Mouse (Mus musculus): ENCODE measurements at regions not wholly inside any gene's neighbourhood (a gene's known extent, or its start where the extent isn't known, plus 50 kb on each side); places are given as distances from the start of the nearest gene placed in this dataset.

- CTCF ChIA-PET: no interaction called here
- TF ChIP-seq CTCF (IDR thresholded peaks at IDR 0.05): no peak
- ATAC-seq (no peak), DNase-seq (ENCODE audit: low read depth, low spot score) (no peak)
- in situ Hi-C loops (cut with MboI; ENCODE audit: low pct_unique_long_range_greater_than_20kb): no loop called here
- H3K27me3 ChIP-seq: no peaks in the 10 kb centered on the region
- POLR2A ChIA-PET: no interaction called here
Measured at GRCm38 (mm10) chr2:143207191-143207590, 128.9 kb downstream of the Otor start.

- in situ Hi-C loops (cut with MboI; ENCODE audit: low pct_unique_long_range_greater_than_20kb): no loop called here
- H3K27me3 ChIP-seq: no peaks in the 10 kb centered on the region
- ATAC-seq (no peak), DNase-seq (ENCODE audit: low read depth, low spot score) (no peak)
- ChIA-PET CTCF (no interaction called here), POLR2A (no interaction called here)
- no peak for TF ChIP-seq CTCF (IDR thresholded peaks at IDR 0.05)
Measured at GRCm38 (mm10) chr2:143217251-143217650, 139.0 kb downstream of the Otor start.

GRCm38 (mm10) chr2:143217760-143218358 is 139.6 kb downstream of the Otor start:
- in situ Hi-C loops (cut with MboI; ENCODE audit: low pct_unique_long_range_greater_than_20kb): no loop called here
- H3K27me3 ChIP-seq: no peaks in the 10 kb centered on the region
- CTCF ChIA-PET: no interaction called here
- no peak for TF ChIP-seq CTCF (IDR thresholded peaks at IDR 0.05)
- POLR2A ChIA-PET: no interaction called here
- DNase-seq (ENCODE audit: low read depth, low spot score): no peak
- ATAC-seq: no peak

- DNase-seq (ENCODE audit: low read depth, low spot score): no peak
- ChIA-PET POLR2A (no interaction called here), CTCF (no interaction called here)
- TF ChIP-seq CTCF (IDR thresholded peaks at IDR 0.05): no peak
- H3K27me3 ChIP-seq: no peaks in the 10 kb centered on the region
- ATAC-seq: no peak
- in situ Hi-C loops (cut with MboI; ENCODE audit: low pct_unique_long_range_greater_than_20kb): no loop called here
Measured at GRCm38 (mm10) chr2:143222326-143222725, 144.1 kb downstream of the Otor start.

- no peak for DNase-seq (ENCODE audit: low read depth, low spot score)
- ChIA-PET CTCF (no interaction called here), POLR2A (no interaction called here)
- in situ Hi-C loops (cut with MboI; ENCODE audit: low pct_unique_long_range_greater_than_20kb): no loop called here
- H3K27me3 ChIP-seq: no peaks in the 10 kb centered on the region
- ATAC-seq: no peak
- no peak for TF ChIP-seq CTCF (IDR thresholded peaks at IDR 0.05)
Measured at GRCm38 (mm10) chr2:143224410-143225130, 146.3 kb downstream of the Otor start.

GRCm38 (mm10) chr2:143233795-143234194 is 155.5 kb downstream of the Otor start:
- POLR2A ChIA-PET: no interaction called here
- peaks cover 3% of the 10 kb centered on the region for H3K27me3 ChIP-seq
- CTCF ChIA-PET: no interaction called here
- DNase-seq (ENCODE audit: low read depth, low spot score) (no peak), ATAC-seq (no peak)
- in situ Hi-C loops (cut with MboI; ENCODE audit: low pct_unique_long_range_greater_than_20kb): no loop called here
- no peak for TF ChIP-seq CTCF (IDR thresholded peaks at IDR 0.05)

- in situ Hi-C loops (cut with MboI; ENCODE audit: low pct_unique_long_range_greater_than_20kb): no loop called here
- H3K27me3 ChIP-seq: no peaks in the 10 kb centered on the region
- TF ChIP-seq CTCF (IDR thresholded peaks at IDR 0.05): no peak
- no peak for ATAC-seq
- ChIA-PET CTCF (no interaction called here), POLR2A (no interaction called here)
- no peak for DNase-seq (ENCODE audit: low read depth, low spot score)
Measured at GRCm38 (mm10) chr2:143240274-143240673, 162.0 kb downstream of the Otor start.

GRCm38 (mm10) chr2:143243741-143244140 is 165.5 kb downstream of the Otor start:
- no peak for ATAC-seq
- no peak for TF ChIP-seq CTCF (IDR thresholded peaks at IDR 0.05)
- in situ Hi-C loops (cut with MboI; ENCODE audit: low pct_unique_long_range_greater_than_20kb): no loop called here
- ChIA-PET POLR2A (no interaction called here), CTCF (interaction anchor here (1.7 kb wide), 1 partner anchor 24 kb away, joined by 3 read pairs; no protein-coding TSS in a partner anchor)
- H3K27me3 ChIP-seq: no peaks in the 10 kb centered on the region
- DNase-seq (ENCODE audit: low read depth, low spot score): no peak

- ATAC-seq: no peak
- POLR2A ChIA-PET: no interaction called here
- in situ Hi-C loops (cut with MboI; ENCODE audit: low pct_unique_long_range_greater_than_20kb): no loop called here
Measured at GRCm38 (mm10) chr2:143246131-143246665, 167.9 kb downstream of the Otor start.

GRCm38 (mm10) chr2:143269026-143269425 is 190.8 kb downstream of the Otor start:
- TF ChIP-seq CTCF (IDR thresholded peaks at IDR 0.05): no peak
- CTCF ChIA-PET: no interaction called here
- H3K27me3 ChIP-seq: no peaks in the 10 kb centered on the region
- DNase-seq (ENCODE audit: low read depth, low spot score) (no peak), ATAC-seq (no peak)
- in situ Hi-C loops (cut with MboI; ENCODE audit: low pct_unique_long_range_greater_than_20kb): no loop called here
- POLR2A ChIA-PET: no interaction called here

More at GRCm38 (mm10) chr2:143246131-143246665, 167.9 kb downstream of the Otor start:
- no peaks in the 10 kb centered on the region for H3K27me3 ChIP-seq
- no peak for TF ChIP-seq CTCF (IDR thresholded peaks at IDR 0.05)
- DNase-seq (ENCODE audit: low read depth, low spot score): no peak
- CTCF ChIA-PET: no interaction called here

GRCm38 (mm10) chr2:143270826-143271225 is 192.6 kb downstream of the Otor start:
- in situ Hi-C loops (cut with MboI; ENCODE audit: low pct_unique_long_range_greater_than_20kb): no loop called here
- TF ChIP-seq CTCF (IDR thresholded peaks at IDR 0.05): no peak
- ATAC-seq (no peak), DNase-seq (ENCODE audit: low read depth, low spot score) (no peak)
- ChIA-PET CTCF (no interaction called here), POLR2A (no interaction called here)
- no peaks in the 10 kb centered on the region for H3K27me3 ChIP-seq
